Mouse (Mus musculus) adrenal gland, postnatal 36 days (tissue): ENCODE data around the gene Spag7. TPM values are rescaled to one million over a fixed set of nuclear protein-coding genes. Genes with fewer than 3 reads are reported as not detected.

Experiments
- microRNA-seq: library from miRNA; unstranded; fragments of <30 nt; microRNA quantifications from one replicate; pipeline ENCODE4 v1.2.0, GENCODE M21; 2021
- total RNA-seq, 2 experiments: library from RNA; stranded (reverse); gene quantifications; 2 replicates each; pipeline ENCODE4 v1.2.3; 2021

Spag7 gene
- total RNA-seq, 2 experiments from 2014 or later, result 87.1 to 88.1 TPM

Small RNA genes lying within 50 kb of the gene (microRNA-seq; reads per million reads assigned to microRNA genes)
- gene Mir6925, result 1.00 reads per million

Other genes starting within 250 kb of the Spag7 start
- gene Arrb2, start 236.8 kb downstream of the Spag7 start, total RNA-seq, result 10 to 100 TPM; 18.5 to 26.6 TPM
- gene Med11, start 217.5 kb downstream of the Spag7 start, total RNA-seq, result 10 to 100 TPM; 20.3 to 24.4 TPM
- gene Zmynd15, start 210.0 kb downstream of the Spag7 start, total RNA-seq, result 1 to 10 TPM; 1.4 to 1.8 TPM
- 1 to 10 TPM; 7.4 to 8.5 TPM for gene Cxcl16, start 209.4 kb downstream of the Spag7 start, total RNA-seq
- gene Tm4sf5, start 164.2 kb downstream of the Spag7 start, total RNA-seq, result under 1 TPM in 1 of 2 experiments, not detected in 1; 0.46 TPM
- gene Vmo1, start 154.8 kb downstream of the Spag7 start, total RNA-seq, result under 1 TPM in 1 of 2 experiments, not detected in 1; 0.66 TPM
- gene Gltpd2, start 150.2 kb downstream of the Spag7 start, total RNA-seq, result not detected
- gene Psmb6, start 144.0 kb downstream of the Spag7 start, total RNA-seq, result 100 to 1,000 TPM; 282 to 297 TPM
- not detected for gene Gm40193, start 136.5 kb downstream of the Spag7 start, total RNA-seq
- 1 to 10 TPM; 8.1 to 8.6 TPM for gene Pld2, start 129.4 kb downstream of the Spag7 start, total RNA-seq
- gene Mink1, start 106.5 kb downstream of the Spag7 start, total RNA-seq, result 10 to 100 TPM; 39.2 to 42.6 TPM
- gene 4930544D05Rik, start 53.6 kb downstream of the Spag7 start, total RNA-seq, result not detected
- gene Chrne, start 50.2 kb downstream of the Spag7 start, total RNA-seq, result not detected
- gene Gp1ba, start 30.3 kb downstream of the Spag7 start, total RNA-seq, result under 1 TPM in 1 of 2 experiments, not detected in 1; 0.13 TPM
- 10 to 100 TPM; 83.6 to 83.8 TPM for gene Rnf167, start 22.2 kb downstream of the Spag7 start, total RNA-seq
- gene Slc25a11, start 21.9 kb downstream of the Spag7 start, total RNA-seq, result 100 to 1,000 TPM; 127 to 165 TPM
- 100 to 1,000 TPM; 853 to 925 TPM for gene Pfn1, start 14.8 kb downstream of the Spag7 start, total RNA-seq
- 10 to 100 TPM; 21.2 to 35.5 TPM for gene Eno3, start 12.2 kb downstream of the Spag7 start, total RNA-seq
- gene Camta2, start 18.7 kb upstream of the Spag7 start, total RNA-seq, result 10 to 100 TPM; 36.5 to 45.7 TPM
- 10 to 100 TPM in 1 of 2 experiments, 1 to 10 TPM in 1; 9.5 to 12.2 TPM for gene Inca1, start 30.7 kb upstream of the Spag7 start, total RNA-seq
- gene Kif1c, start 31.1 kb upstream of the Spag7 start, total RNA-seq, result 100 to 1,000 TPM; 178 to 195 TPM
- gene Zfp3, start 94.8 kb upstream of the Spag7 start, total RNA-seq, result 1 to 10 TPM; 8.4 to 9.4 TPM
- gene Scimp, start 143.2 kb upstream of the Spag7 start, total RNA-seq, result 1 to 10 TPM; 1.2 to 1.3 TPM
- 100 to 1,000 TPM; 144 to 170 TPM for gene Rabep1, start 175.4 kb upstream of the Spag7 start, total RNA-seq